Mouse (Mus musculus) neural tube, embryonic 10.5 days (tissue): ENCODE measurements around the gene Bmp8a.
"Not testable (repeated sequence)": the region's sequence is repeated elsewhere in the genome, so short reads cannot be mapped to it uniquely, and the experiment has no call there.

Source experiments
- DNase-seq: peaks from one replicate; pipeline ENCODE4 v3.0.0-alpha.2; 2017; ENCODE audit warnings: low spot score; ENCODE audit errors: extremely low spot score

The Bmp8a gene

GRCm38 (mm10) chr4:123331961-123332360 lies 11.1 kb downstream of the Bmp8a start:
- DNase-seq, result not testable (repeated sequence)

- no peak for DNase-seq
Observed at GRCm38 (mm10) chr4:123331326-123331725, 11.7 kb downstream of the Bmp8a start.

- DNase-seq, result no peak
Observed at GRCm38 (mm10) chr4:123328946-123329345, 14.1 kb downstream of the Bmp8a start.

DNA sequence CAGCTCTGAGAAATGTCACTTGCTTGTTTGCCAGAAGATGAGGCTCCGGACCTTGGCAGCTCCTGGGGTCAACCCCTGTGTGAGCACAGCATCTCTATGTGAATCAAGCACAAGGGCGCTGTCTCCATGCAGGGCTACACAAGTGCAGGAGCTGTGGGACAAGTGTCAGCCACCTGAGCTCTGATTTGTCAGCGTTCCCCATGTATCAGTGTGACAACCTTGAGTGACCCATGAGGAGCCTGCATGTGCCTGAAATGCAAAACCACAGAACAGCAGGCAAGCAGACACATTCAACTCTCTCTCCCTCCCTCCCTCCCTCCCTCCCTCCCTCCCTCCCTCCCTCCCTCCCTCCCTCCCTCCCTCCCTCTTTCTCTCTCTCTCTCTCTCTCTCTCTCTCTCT lies 15.4 kb downstream of the Bmp8a start:
- no peak for DNase-seq

GRCm38 (mm10) chr4:123326087-123326486 lies 17.0 kb downstream of the Bmp8a start:
- DNase-seq, result no peak

DNA sequence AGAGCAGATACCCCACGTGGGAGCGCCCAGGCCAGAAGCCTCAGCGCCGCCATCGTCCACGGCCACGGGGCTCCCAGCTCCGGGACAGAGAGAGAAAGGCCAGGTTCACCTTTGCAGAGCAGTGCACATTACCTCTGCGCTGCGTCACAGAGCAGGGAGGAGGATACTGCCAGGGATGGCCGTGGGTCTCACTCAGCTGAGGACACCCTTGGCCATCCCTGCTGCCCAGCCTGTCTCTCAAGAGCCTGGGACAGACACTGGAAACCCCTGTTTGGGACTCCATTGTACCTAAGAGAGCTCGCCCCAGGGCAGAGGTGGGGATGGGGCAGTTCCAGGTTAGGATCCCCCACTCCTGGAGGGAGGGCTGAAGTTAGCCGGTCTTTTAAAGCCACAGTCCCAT lies 19.5 kb downstream of the Bmp8a start, which contains the start of gene Oxct2a:
Gene Oxct2a (minus strand): TSS at position 101 of the 400 bp plus-strand sequence.
- no peak for DNase-seq

GRCm38 (mm10) chr4:123322910-123323309 lies 20.1 kb downstream of the Bmp8a start:
- DNase-seq, result not testable (repeated sequence)

DNA sequence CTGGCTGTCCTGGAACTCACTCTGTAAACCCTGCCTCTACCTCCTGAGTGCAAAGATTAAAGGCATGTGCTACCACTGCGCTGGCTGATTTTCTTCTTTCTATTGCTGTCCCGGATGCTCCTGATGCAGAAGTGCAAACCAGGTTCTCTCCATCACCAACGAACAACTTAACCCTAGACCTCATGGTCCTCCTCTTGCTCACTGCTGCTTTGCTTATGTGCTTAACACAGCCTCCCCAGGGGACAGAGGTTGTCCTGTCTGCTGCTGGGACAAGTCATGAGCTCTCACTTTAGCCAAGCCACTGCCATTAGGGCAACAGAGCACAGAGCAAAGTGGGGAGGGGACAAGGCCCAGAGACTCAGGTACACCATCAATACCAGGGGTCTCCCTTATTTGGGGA lies 28.6 kb downstream of the Bmp8a start:
- DNase-seq, result no peak

DNA sequence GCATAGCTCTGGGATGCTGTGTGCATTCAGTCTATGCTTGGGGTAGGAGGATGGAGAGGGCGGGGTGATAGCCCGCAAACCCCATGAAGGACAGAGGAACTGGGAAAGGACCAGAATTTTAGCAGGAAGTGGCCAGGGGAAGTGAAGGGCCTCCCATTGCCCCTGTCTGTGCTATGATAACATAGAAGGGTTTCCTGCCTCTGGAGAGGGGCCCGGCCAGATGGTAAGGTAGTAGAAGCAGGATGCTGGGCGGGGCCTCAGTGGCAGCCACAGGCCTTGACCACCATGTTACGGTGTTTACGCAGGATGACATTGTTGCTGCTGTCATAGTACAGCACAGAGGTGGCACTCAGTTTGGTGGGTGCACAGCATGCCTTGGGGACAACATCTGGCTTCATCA lies 30.0 kb downstream of the Bmp8a start:
- DNase-seq, result no peak

DNA sequence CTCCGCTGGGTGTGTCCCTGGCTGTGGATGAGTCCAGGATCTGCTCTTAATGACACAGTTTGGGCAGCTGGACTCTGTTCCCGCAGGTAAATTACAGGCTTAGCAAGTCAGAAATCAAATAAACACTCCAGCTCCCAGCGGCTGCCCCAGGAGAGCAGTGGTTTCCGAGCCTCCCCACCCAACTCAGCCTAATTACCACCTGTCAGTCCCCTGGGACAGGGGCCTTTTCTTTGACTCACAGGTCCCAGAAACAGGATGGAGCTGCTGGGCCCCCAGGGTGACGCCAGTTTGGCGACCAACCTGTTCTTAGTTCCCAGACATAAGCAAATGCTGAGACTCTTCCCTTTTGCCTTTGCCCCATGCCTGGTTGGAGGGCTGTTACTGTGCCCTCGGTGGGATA lies 31.2 kb downstream of the Bmp8a start:
- no peak for DNase-seq

- DNase-seq, result no peak
Observed at GRCm38 (mm10) chr4:123308292-123308691, 34.8 kb downstream of the Bmp8a start.

GRCm38 (mm10) chr4:123306999-123307398 lies 36.1 kb downstream of the Bmp8a start:
- DNase-seq, result no peak

DNA sequence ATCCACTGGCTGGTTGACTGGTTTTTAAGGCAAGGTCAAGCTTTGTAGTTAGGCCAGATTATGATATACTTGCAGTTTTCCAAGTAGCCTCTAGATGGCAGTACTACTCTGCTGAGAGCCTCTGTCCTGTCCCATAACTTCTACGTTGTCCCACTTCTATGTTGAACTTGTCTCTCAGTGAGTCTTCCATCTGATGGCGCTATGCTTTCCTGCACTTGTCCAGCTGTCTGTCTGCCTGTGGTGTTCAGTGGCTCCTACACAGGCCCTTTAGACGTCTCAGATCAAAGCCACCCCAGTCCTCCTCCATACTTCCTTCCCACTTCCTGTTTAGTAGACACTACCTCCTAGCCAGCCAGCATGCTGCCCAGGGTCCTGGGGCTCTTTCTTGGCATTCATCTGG lies 37.3 kb downstream of the Bmp8a start:
- DNase-seq, result peak; percentile 27

DNA sequence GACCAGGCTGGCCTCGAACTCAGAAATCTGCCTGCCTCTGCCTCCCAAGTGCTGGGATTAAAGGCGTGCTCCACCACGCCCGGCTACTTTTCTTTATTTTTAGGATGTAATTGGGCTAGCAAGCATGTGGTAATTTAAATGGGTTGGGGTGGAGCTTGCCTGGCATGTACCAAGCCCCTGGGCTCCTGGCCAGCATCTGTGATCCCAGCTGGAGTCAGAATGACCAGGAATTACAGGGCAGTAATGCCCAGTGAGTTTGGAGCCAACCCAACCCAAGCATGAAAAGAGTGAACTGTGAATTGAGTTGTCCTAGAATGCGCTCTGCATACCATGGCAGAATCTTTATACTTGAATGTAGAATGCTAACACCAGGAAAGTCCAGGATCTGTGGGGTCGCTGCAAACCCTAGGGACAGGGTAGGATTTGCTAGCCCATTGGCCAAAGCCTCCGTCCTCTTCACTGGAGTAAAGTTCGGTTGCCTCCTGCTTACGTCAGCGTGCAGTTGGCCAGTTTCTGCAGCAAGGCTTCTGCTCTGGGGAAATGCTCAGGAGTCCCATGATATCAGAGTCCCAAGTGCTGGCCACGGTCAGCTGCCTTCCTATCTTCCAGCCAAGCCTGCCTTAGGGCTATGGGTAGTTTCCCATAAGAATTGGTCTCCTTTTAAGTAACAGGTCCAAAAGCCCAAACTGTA lies 43.9 kb downstream of the Bmp8a start:
- no peak for DNase-seq

DNA sequence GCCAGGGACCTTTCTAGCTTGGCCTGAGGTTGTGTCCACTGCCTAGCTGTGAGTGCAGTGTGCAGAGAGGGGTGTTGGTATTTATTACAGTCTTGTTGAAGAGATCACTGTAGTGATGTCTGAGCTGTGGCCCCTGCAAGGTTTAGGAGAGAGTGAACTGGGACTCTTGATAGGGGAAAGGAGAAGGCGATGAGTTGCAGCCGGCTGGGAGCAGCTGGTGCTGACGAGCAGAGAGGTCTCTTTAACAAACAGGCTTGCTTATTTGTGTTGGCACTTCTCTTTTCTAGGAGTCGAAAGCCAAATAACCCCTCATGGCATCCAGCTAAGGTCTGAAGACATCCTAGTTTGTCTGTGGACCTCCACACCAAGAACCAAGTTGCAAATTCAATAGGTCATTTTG lies 44.8 kb downstream of the Bmp8a start:
- DNase-seq, result no peak

- no peak for DNase-seq
Observed at GRCm38 (mm10) chr4:123297195-123297960, 45.7 kb downstream of the Bmp8a start.

DNA sequence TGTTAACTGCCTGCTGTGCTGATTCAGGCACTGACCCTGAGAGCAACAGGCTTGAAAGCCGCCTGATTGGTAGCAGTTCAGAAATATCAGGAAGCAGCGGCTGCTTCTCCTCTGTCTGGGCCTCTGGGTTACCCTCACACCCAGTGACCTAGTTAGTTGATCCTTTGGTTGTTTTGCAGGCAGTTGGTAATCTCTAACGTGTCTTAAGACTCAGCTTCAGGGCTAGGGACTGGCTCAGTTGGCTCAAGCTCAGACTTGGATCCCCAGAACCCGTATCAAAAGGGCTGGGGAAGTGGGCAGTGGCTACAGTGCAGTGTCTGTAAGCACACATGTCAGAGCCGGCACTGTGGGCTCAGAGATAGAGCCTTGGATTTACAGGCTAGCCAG lies 46.9 kb downstream of the Bmp8a start:
- DNase-seq, result no peak

DNA sequence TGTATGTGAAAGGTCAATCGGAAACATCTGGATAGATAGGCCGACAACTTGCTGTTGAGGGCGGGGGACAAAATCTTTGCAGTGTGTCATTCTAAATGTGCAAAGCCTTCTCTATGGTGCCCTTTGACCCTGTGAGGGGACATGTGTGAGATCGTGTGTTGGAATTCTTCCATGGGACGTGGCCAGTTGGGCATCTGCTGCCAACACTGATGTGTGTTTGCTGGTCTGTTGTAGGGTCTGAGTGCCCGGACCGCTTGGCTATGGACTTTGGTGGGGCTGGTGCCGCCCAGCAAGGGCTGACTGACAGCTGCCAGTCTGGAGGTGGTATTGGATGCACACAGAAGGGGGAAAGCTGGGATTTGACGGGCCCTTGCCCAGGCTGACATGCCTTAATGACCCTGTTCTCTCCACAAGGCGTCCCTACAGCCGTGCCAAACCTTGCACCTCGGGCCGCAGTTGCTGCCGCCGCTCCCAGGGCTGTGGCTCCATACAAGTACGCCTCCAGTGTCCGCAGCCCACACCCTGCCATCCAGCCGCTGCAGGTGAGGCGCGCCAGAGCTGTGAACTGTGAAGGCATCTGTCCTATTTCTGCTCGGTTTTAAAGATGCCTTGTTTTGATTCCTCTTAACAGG lies 47.4 kb downstream of the Bmp8a start:
- no peak for DNase-seq

DNA sequence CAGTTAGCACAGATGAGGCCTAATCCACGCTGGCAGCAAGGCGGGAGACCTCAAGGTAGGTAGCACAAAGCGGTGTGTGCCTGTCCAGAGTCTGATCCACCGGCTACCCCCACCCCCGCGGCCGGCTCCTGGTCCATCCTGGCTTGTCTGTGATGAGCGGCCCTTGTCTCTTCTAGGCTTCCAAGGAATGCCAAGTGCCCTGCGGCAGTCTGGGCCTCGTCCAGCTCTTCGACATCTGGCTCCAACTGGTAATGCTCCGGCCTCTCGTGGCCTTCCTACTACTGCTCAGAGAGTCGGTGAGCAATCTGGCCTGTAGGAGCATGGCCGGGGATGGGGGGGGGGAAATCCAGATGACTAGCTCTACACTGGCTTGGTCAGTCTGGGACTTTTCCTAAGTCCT lies 48.0 kb downstream of the Bmp8a start:
- not testable (repeated sequence) for DNase-seq

DNA sequence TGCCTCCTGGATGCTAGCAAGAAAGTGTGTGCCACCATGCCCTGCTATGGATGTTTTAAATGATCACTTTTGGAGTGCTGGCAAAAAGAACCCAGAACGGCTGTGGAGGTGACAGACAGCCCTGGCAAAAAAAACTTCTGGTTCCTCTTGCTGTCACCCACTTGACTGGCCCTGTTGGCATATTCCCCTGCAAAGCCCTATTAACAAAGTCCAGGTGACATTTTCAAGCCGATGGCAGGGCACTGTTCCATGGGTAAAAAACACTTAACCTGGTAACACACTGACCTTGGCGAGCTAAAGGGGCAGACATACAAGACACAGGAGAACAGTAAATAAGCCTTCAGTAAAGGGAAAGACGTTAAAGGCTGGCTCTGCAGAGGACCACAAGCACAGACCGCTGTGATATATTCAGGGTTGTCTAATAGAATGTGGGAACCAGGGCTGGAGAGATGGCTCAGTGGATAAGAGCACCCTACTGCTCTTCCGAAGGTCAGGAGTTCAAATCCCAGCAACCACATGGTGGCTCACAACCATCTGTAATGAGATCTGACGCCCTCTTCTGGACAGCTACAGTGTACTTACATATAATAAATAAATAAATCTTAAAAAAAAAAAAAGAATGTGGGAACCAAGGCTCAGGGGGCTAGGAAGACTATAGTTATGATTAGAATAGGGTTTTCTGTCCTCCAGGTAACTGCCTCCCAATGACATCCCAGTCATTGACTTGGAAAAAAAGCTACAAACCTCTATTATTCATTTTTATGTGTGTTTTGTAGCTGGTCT lies 49.2 kb downstream of the Bmp8a start:
- DNase-seq, result no peak

GRCm38 (mm10) chr4:123292989-123293388 lies 50.1 kb downstream of the Bmp8a start:
- no peak for DNase-seq

DNA sequence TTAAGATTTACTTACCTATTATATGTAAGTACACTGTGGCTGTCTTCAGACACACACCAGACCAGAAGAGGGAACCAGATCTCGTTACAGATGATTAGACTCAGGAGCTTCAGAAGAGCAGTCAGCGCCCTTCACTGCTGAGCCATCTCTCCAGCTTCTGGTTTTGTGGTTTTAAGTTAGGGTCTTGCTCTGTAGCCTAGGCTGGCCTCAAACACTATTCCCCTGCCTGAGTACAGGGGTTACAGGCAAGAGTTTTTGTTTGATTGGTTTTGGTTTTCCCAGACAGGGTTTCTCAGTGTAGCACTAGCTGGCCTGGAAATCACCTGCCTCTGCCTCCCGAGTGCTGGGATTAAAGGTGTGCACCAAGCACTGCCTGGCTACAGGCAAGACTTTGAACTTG lies 50.7 kb downstream of the Bmp8a start:
- no peak for DNase-seq
